Mouse (Mus musculus): ENCODE measurements at regions not wholly inside any gene's neighbourhood (a gene's known extent, or its start where the extent isn't known, plus 50 kb on each side); places are given as distances from the start of the nearest gene placed in this dataset.

DNA sequence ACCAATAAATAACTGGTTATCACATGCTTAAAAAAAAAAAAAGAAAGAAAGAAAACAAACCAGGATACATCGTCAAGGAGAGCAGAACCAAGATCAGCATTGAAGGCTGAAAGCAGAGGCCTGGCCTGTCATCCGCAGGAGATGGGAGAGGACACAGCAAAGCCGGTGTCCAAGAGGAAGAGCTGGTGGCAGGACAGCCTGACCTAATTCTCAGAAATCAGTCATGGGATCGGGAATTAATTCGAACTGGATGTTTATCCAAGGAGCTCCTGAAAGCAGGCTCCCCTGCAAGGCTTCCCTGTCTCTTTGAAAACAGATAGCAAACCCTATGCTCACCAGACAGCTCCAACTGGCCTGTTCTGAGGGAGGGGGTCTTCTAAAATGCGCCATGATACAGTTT lies 75.5 kb upstream of the 4930412O13Rik start:
- no peak for DNase-seq
